Mouse (Mus musculus) CH12.LX (cell line): ENCODE results near the gene Pnpla2. TPM values are rescaled to one million over a fixed set of nuclear protein-coding genes. Genes with fewer than 3 reads are reported as not detected.

Source experiments
- DNase-seq: peaks from one replicate; pipeline ENCODE4 v3.0.0-alpha.2; 2013; ENCODE audit errors: extremely low read depth
- H3K27ac ChIP-seq: 2 replicates; pipeline ENCODE4 v1.5.1; 2012; ENCODE audit warnings: low read depth, mild to moderate bottlenecking, control low read depth, moderate library complexity; ENCODE audit not compliant: insufficient read depth
- H3K27me3 ChIP-seq: replicated peaks from 2 replicates; pipeline ENCODE3; 2012; ENCODE audit warnings: inconsistent platforms
- H3K36me3 ChIP-seq, 2 experiments: replicated peaks in 1 of 2; 2 replicates each; pipeline versions ENCODE3 to v1.6.1; 2012; ENCODE audit warnings: inconsistent platforms in 1 of 2, low read length in 1 of 2, mild to moderate bottlenecking in 1 of 2, mixed read lengths in 1 of 2, moderate library complexity in 1 of 2; ENCODE audit not compliant: control insufficient read depth in 1 of 2, insufficient read depth in 1 of 2
- H3K4me1 ChIP-seq, 2 experiments: 2 replicates each; pipeline ENCODE4 v1.6.1; 2012; ENCODE audit warnings: inconsistent platforms in 1 of 2, moderate library complexity in 1 of 2; ENCODE audit not compliant: insufficient read depth in 2 of 2, control insufficient read depth in 1 of 2
- H3K4me2 ChIP-seq: 2 replicates; pipeline ENCODE4 v1.6.1; 2012; ENCODE audit warnings: low read depth, mild to moderate bottlenecking, control low read depth; ENCODE audit not compliant: poor library complexity, insufficient read depth, severe bottlenecking
- H3K4me3 ChIP-seq, 3 experiments: fragments of 150-350 bp in 1 of 3; sonication (generic) in 1 of 3; replicated peaks in 1 of 3; 2 replicates each; pipeline versions ENCODE3 to v1.5.1; 2011 to 2012; ENCODE audit warnings: low read depth in 2 of 3, low read length in 2 of 3, mild to moderate bottlenecking in 2 of 3, moderate library complexity in 2 of 3, control low read depth in 1 of 3, improper control_type of control experiment in 1 of 3, inconsistent platforms in 1 of 3, mixed read lengths in 1 of 3; ENCODE audit not compliant: poor library complexity in 1 of 3
- H3K79me2 ChIP-seq: replicated peaks from 2 replicates; pipeline ENCODE4 v1.6.1; 2012; ENCODE audit warnings: mild to moderate bottlenecking, moderate library complexity; ENCODE audit not compliant: control insufficient read depth, poor library complexity, insufficient read depth, severe bottlenecking; ENCODE audit errors: extremely low read depth
- H3K9ac ChIP-seq: 2 replicates; pipeline ENCODE4 v1.6.1; 2012; ENCODE audit warnings: low read depth, mild to moderate bottlenecking, control low read depth, moderate library complexity; ENCODE audit not compliant: insufficient read depth
- H3K9me3 ChIP-seq: replicated peaks from 2 replicates; pipeline ENCODE3; 2012; ENCODE audit warnings: low read length, inconsistent platforms, mixed read lengths
- BHLHE40 ChIP-seq: IDR thresholded peaks from 2 replicates; pipeline ENCODE4 v1.6.1; 2011; ENCODE audit warnings: mild to moderate bottlenecking, low read depth, low read length, improper control_type of control experiment
- CHD1 ChIP-seq: IDR thresholded peaks from 2 replicates; pipeline ENCODE4 v1.6.1; 2012; ENCODE audit warnings: low read depth, low read length, improper control_type of control experiment, inconsistent platforms
- CHD2 ChIP-seq: IDR thresholded peaks from 2 replicates; pipeline ENCODE4 v1.6.1; 2011; ENCODE audit warnings: low read length, improper control_type of control experiment
- CTCF ChIP-seq, 2 experiments: IDR thresholded peaks in 1 of 2; conservative IDR thresholded peaks in 1 of 2; 2 replicates each; pipeline ENCODE4 v1.5.1; 2011 to 2012; ENCODE audit warnings: low read depth in 2 of 2, low read length in 2 of 2, improper control_type of control experiment in 1 of 2, inconsistent platforms in 1 of 2, mild to moderate bottlenecking in 1 of 2, moderate library complexity in 1 of 2
- ELF1 ChIP-seq: IDR thresholded peaks from 2 replicates; pipeline ENCODE4 v1.6.1; 2014; ENCODE audit warnings: low read depth, mild to moderate bottlenecking, inconsistent platforms, low read length, improper control_type of control experiment
- EP300 ChIP-seq: IDR thresholded peaks from 2 replicates; pipeline ENCODE4 v1.6.1; 2011; ENCODE audit warnings: low read length, improper control_type of control experiment
- ETS1 ChIP-seq: conservative IDR thresholded peaks from 2 replicates; pipeline ENCODE4 v1.6.1; 2012; ENCODE audit warnings: low read depth, mild to moderate bottlenecking, inconsistent platforms, low read length, improper control_type of control experiment, moderate library complexity
- HCFC1 ChIP-seq: IDR thresholded peaks from 2 replicates; pipeline ENCODE4 v1.6.1; 2012; ENCODE audit warnings: low read depth, mild to moderate bottlenecking, inconsistent platforms, low read length, improper control_type of control experiment
- JUN ChIP-seq: IDR thresholded peaks from 2 replicates; pipeline ENCODE4 v1.6.1; 2011; ENCODE audit warnings: low read depth, mild to moderate bottlenecking, low read length, improper control_type of control experiment, moderate library complexity; ENCODE audit not compliant: insufficient read depth
- KAT2A ChIP-seq: IDR thresholded peaks from 2 replicates; pipeline ENCODE4 v1.6.1; 2012; ENCODE audit warnings: low read length, improper control_type of control experiment, inconsistent platforms; ENCODE audit not compliant: insufficient replicate concordance
- MAFK ChIP-seq: IDR thresholded peaks from 2 replicates; pipeline ENCODE4 v1.6.1; 2011; ENCODE audit warnings: low read length, improper control_type of control experiment; ENCODE audit not compliant: insufficient replicate concordance
- MAX ChIP-seq: IDR thresholded peaks from 2 replicates; pipeline ENCODE4 v1.6.1; 2011; ENCODE audit warnings: low read length, improper control_type of control experiment
- MEF2A ChIP-seq: IDR thresholded peaks from 2 replicates; pipeline ENCODE4 v1.6.1; 2014; ENCODE audit warnings: low read depth, mild to moderate bottlenecking, inconsistent platforms, low read length, improper control_type of control experiment, borderline replicate concordance
- MXI1 ChIP-seq: IDR thresholded peaks from 2 replicates; pipeline ENCODE4 v1.6.1; 2011; ENCODE audit warnings: mild to moderate bottlenecking, low read depth, low read length, improper control_type of control experiment
- NELFE ChIP-seq: IDR thresholded peaks from 2 replicates; pipeline ENCODE4 v1.6.1; 2011; ENCODE audit warnings: low read depth, low read length, improper control_type of control experiment
- NRF1 ChIP-seq: IDR thresholded peaks from 2 replicates; pipeline ENCODE4 v1.6.1; 2014; ENCODE audit warnings: low read depth, mild to moderate bottlenecking, inconsistent platforms, low read length, improper control_type of control experiment, moderate library complexity
- PAX5 ChIP-seq: IDR thresholded peaks from 2 replicates; pipeline ENCODE4 v1.6.1; 2012; ENCODE audit warnings: low read length, inconsistent platforms, mixed read lengths
- POLR2A ChIP-seq: IDR thresholded peaks from 2 replicates; pipeline ENCODE4 v1.6.1; 2011; ENCODE audit warnings: low read depth, mild to moderate bottlenecking, improper control_type of control experiment, low read length
- POLR2AphosphoS2 ChIP-seq: IDR thresholded peaks from 2 replicates; pipeline ENCODE4 v1.6.1; 2011; ENCODE audit warnings: low read depth, low read length, improper control_type of control experiment
- RCOR1 ChIP-seq: conservative IDR thresholded peaks from 2 replicates; pipeline ENCODE4 v1.6.1; 2012; ENCODE audit warnings: low read depth, mild to moderate bottlenecking, inconsistent platforms, low read length, improper control_type of control experiment
- SIN3A ChIP-seq: IDR thresholded peaks from 2 replicates; pipeline ENCODE4 v1.6.1; 2012; ENCODE audit warnings: low read length, improper control_type of control experiment, inconsistent platforms
- SMC3 ChIP-seq: IDR thresholded peaks from 2 replicates; pipeline ENCODE4 v1.6.1; 2011; ENCODE audit warnings: low read depth, low read length, improper control_type of control experiment
- TBP ChIP-seq: conservative IDR thresholded peaks from 2 replicates; pipeline ENCODE4 v1.6.1; 2011; ENCODE audit warnings: low read depth, low read length, improper control_type of control experiment
- UBTF ChIP-seq: IDR thresholded peaks from 2 replicates; pipeline ENCODE4 v1.6.1; 2012; ENCODE audit warnings: low read depth, mild to moderate bottlenecking, inconsistent platforms, low read length, improper control_type of control experiment, moderate library complexity
- USF1 ChIP-seq: IDR thresholded peaks from 2 replicates; pipeline ENCODE4 v1.6.1; 2014; ENCODE audit warnings: low read depth, mild to moderate bottlenecking, inconsistent platforms, low read length, improper control_type of control experiment
- USF2 ChIP-seq: conservative IDR thresholded peaks from 2 replicates; pipeline ENCODE4 v1.6.1; 2011; ENCODE audit warnings: low read depth, low read length, improper control_type of control experiment
- ZC3H11A ChIP-seq: IDR thresholded peaks from 2 replicates; pipeline ENCODE4 v1.6.1; 2012; ENCODE audit warnings: low read depth, mild to moderate bottlenecking, inconsistent platforms, low read length, improper control_type of control experiment
- ZKSCAN1 ChIP-seq: IDR thresholded peaks from 2 replicates; pipeline ENCODE4 v1.6.1; 2012; ENCODE audit warnings: low read depth, inconsistent platforms, low read length, improper control_type of control experiment, borderline replicate concordance
- ZMIZ1 ChIP-seq: IDR thresholded peaks from 2 replicates; pipeline ENCODE4 v1.6.1; 2012; ENCODE audit warnings: low read depth, mild to moderate bottlenecking, inconsistent platforms, low read length, improper control_type of control experiment
- ZNF384 ChIP-seq: IDR thresholded peaks from 2 replicates; pipeline ENCODE4 v1.6.1; 2012; ENCODE audit warnings: low read depth, low read length, improper control_type of control experiment, inconsistent platforms
- dilution Hi-C: fragments of 300-500 bp; cut with MboI; formaldehyde crosslinking; loops from 2 replicates; pipeline ENCODE4 v1.14.3; 2020; ENCODE audit warnings: low sequenced_read_pairs; ENCODE audit not compliant: extremely low pct_unique_long_range_greater_than_20kb, extremely low pct_ligation_motif_present
- in situ Hi-C: fragments of 300-500 bp; cut with MboI; formaldehyde crosslinking; loops from 3 replicates; pipeline ENCODE4 v1.14.3; 2019; ENCODE audit warnings: low sequenced_read_pairs, low pct_ligation_motif_present, low pct_unique_long_range_greater_than_20kb, mixed read lengths
- polyA plus RNA-seq: library from polyadenylated mRNA; unstranded; fragments of >175 nt; gene quantifications from 2 replicates; pipeline ENCODE4 v1.2.1, GENCODE M21; 2012; ENCODE audit warnings: low read depth; ENCODE audit not compliant: insufficient read length
- total RNA-seq, 2 experiments: library from RNA; depleted of rRNA; stranded (reverse); fragments of 300-350 nt in 1 of 2; fragments of >200 nt in 1 of 2; gene quantifications; 2 replicates each; pipeline ENCODE4 v1.2.3; 2012 to 2014

The Pnpla2 gene
- total and polyA plus RNA-seq, 3 experiments = 2.8 to 29.6 (median 11.7) TPM

GRCm38 (mm10) chr7:141413331-141413730 lies 41.7 kb upstream of the Pnpla2 start:
- Histone ChIP-seq H3K27ac (no peak overlapping the region), H3K79me2 (no peaks in the 10 kb centered on the region), H3K4me1 (peaks cover 8 to 32% of the 10 kb centered on the region in 2 experiments), H3K9ac (peak overlapping the region; percentile 75), H3K4me3 (peak overlapping the region; percentile 69 to 89 (median 79)), H3K27me3 (no peaks in the 10 kb centered on the region), H3K9me3 (no peaks in the 10 kb centered on the region), H3K36me3 (peaks cover 22 to 37% of the 10 kb centered on the region in 2 experiments), H3K4me2 (peak overlapping the region; percentile 75)
- dilution Hi-C loops (no loop called here), in situ Hi-C loops (loop anchor here (5.0 kb wide), 1 partner anchor 39 kb away; no protein-coding TSS in a partner anchor)
- TF ChIP-seq ZNF384 (no peak), POLR2A (no peak), ELF1 (no peak), EP300 (no peak), ETS1 (no peak), HCFC1 (no peak), ZMIZ1 (no peak), CTCF (conservative IDR thresholded peaks at IDR 0.05 in 1 of 2, IDR thresholded peaks at IDR 0.05 in 1 of 2; ENCODE audit: low read depth in 2 of 2, low read length in 2 of 2) (no peak), ZC3H11A (no peak), ZKSCAN1 (no peak), MAFK (no peak), NRF1 (no peak), SIN3A (no peak), MXI1 (no peak), BHLHE40 (no peak), MEF2A (no peak)
- DNase-seq = no peak

GRCm38 (mm10) chr7:141413809-141414584 lies 41.0 kb upstream of the Pnpla2 start, which contains the start of gene Gatd1:
TSS of gene Gatd1 (minus strand) at chr7:141414136.
- H3K27ac ChIP-seq = no peak within 1 kb of the TSS
- peak within 1 kb of the TSS; percentile 75 for H3K9ac ChIP-seq
- dilution Hi-C loops (no loop called here), in situ Hi-C loops (loop anchor here (5.0 kb wide), 1 partner anchor 38 kb away; no protein-coding TSS in a partner anchor)
- no peaks in the 10 kb centered on the region for H3K79me2 ChIP-seq
- H3K27me3 ChIP-seq = no peaks in the 10 kb centered on the region
- peak within 1 kb of the TSS; percentile 81 for H3K4me2 ChIP-seq
- peaks cover 19 to 30% of the 10 kb centered on the region in 2 experiments for H3K36me3 ChIP-seq
- peaks cover 7 to 37% of the 10 kb centered on the region in 2 experiments for H3K4me1 ChIP-seq
- DNase-seq = peak; percentile 99
- peak within 1 kb of the TSS; percentile 72 to 89 (median 82) for H3K4me3 ChIP-seq
- no peaks in the 10 kb centered on the region for H3K9me3 ChIP-seq
- TF ChIP-seq ZC3H11A (no peak), POLR2AphosphoS2 (0 out of 2 replicates have a peak, but pooled peaks have one; percentile 64), ETS1 (no peak), RCOR1 (no peak), CTCF (conservative IDR thresholded peaks at IDR 0.05 in 1 of 2, IDR thresholded peaks at IDR 0.05 in 1 of 2; ENCODE audit: low read depth in 2 of 2, low read length in 2 of 2) (no peak), KAT2A (no peak), PAX5 (no peak), CHD1 (no peak), MAFK (no peak), USF2 (no peak), TBP (0 out of 2 replicates have a peak, but pooled peaks have one; percentile 31), ZMIZ1 (peak; percentile 91), JUN (no peak), NELFE (peak; percentile 87), UBTF (no peak), MAX (peak; percentile 32), NRF1 (peak; percentile 89), SMC3 (no peak; the same call in 1 of the 2 replicates), HCFC1 (peak; percentile 69), USF1 (no peak), BHLHE40 (no peak), POLR2A (peak; percentile 87), CHD2 (no peak)
